Mouse (Mus musculus) cerebellum, postnatal 36 days (tissue): ENCODE measurements at regions not wholly inside any gene's neighbourhood (a gene's known extent, or its start where the extent isn't known, plus 50 kb on each side); places are given as distances from the start of the nearest gene placed in this dataset.

Experiments
- DNase-seq, 2 experiments: peaks; one replicate each; pipeline ENCODE4 v3.0.0; 2021 to 2022; ENCODE audit warnings: mixed read lengths in 2 of 2

GRCm38 (mm10) chr8:118028061-118028850 lies 226.5 kb upstream of the Mphosph6 start:
- DNase-seq = no peak

- DNase-seq = no peak
Observed at GRCm38 (mm10) chr8:118023451-118023850, 221.7 kb upstream of the Mphosph6 start.

DNA sequence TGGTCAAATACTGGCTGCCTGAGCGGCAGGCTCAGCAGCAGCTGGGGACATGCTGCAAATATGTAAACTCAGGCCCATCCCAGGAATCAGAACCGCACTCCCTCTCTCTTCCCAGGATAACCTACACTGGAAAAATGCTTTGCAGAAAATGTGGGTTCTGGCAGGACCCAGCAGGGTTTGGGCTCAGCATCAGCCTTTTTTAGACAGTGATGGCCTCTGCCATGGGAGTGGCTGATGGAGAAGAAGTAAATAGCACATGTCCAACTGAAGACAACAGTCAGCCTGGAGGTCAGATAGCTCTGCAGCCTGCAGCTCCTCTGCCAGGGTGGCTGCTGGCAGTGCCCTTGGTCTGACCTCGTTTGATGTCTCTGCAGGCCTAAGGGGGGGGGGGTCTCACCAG lies 220.2 kb upstream of the Mphosph6 start:
- no peak for DNase-seq

DNA sequence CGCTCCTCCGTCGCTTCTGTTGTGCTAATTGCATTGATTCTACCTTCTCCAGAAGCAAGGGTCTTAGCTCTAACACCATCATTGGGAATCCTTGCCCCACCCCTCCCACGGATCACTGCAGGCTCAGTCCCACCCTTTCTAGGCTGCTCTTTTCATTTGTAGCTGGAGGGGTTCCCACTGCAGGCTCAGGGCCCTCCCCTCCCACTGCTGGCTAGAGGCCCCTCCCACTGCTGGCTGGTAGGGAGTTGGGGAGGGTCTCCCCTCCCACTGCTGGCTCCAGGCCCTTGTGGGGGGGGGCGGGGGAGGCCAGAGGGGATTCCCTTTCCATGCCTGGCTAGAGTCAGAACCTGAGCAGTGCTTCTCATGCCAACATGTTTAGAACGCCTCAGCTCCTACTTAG lies 215.5 kb upstream of the Mphosph6 start:
- no peak for DNase-seq

DNA sequence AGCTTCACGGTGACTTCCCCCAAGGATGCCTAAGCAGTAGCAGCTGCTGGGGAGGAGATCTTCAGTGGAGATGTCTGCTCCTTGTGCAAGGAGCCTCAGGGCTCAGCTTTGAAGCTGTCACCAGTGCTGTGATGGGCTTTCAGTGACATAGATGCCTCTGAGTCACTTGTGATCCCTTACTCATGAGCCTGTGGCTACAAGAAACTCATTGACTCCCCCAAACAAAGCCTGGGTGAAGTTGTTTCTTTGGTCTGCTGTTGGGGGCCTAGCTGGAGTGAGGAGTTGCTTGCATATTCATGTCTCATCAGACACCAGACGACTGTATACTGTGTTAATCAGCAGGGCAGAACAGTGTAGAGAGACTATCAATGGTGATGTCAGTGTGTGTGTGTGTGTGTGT lies 203.4 kb upstream of the Mphosph6 start:
- DNase-seq = no peak

DNA sequence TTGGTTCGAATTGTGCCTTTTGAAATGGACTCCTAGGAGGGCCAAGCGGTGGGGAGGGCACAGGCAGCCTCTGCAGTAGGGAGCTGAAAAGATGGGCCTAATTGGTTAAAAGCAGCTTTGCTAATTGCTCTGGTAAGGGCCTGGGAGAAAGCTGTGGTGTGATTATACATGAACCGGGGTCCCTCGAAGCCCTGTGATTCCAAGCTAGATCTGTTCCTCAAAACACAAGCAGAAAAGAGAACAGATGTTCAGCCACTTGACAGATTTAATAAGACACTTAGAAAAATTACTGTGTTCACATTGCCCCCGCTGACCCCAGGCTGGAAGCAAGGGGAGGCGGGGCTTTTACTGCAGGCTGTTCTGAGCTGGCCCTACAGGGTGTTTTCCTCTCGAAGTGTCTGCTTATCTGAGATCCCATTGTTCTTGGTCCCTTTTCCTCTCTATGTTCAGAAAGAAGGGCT lies 202.7 kb upstream of the Mphosph6 start:
- no peak for DNase-seq

DNA sequence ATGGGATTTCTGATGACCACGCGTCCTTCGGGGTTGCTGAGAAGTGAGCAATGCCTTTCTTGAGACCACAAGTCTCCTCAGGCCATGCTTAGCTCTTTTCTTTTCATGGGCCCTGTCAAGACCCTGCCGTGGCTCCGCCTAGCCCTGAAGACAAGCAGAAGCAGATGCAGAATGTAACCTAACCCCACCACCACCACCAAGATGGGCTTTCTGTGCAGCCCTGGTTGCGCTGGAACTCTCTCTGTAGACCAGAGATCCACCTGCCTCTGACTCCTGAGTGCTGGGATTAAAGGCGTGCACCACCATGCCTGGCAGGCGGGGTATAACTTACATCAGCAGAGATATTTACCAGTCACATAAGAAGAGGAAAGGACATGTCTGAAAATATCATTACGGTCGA lies 199.4 kb upstream of the Mphosph6 start:
- no peak for DNase-seq

DNA sequence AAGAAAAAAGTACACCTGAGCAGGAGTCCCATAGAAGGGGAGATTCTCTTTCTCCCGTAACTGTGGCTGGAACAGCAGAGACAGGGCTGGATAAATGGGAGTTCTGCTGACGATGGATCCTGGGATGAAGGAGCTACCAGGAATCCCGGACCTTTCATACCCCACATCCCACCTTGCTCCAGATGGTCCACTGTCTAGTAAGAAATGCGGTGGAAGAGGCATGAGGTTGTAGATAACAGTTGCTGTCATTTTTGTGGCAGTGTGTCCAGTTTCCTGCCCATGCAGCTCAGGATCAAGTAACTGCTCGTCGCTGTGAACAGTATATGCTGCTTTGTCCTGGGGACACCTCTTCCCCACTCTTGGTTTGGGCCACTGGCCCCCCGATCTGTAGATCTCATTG lies 190.1 kb upstream of the Mphosph6 start:
- no peak for DNase-seq

DNA sequence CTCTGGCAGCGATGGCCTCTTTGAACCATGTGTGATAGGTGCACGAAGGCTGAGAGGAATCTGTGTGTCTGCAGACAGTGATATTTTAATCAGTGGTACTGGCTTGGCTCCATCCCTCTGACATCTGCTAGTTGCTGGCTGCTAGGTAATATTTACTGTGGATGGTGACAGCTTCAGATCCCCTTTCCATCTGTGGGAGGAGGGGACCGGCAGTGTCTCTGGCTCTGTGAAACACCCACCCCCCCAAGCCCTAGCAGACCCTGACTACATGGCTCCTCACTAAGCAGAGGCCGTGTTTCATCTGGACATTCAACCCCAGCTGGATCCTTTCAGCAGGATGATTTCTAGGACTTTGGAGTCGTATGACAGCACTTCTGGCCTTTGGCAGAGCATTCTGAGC lies 187.0 kb upstream of the Mphosph6 start:
- no peak for DNase-seq

GRCm38 (mm10) chr8:117968306-117968705 lies 166.6 kb upstream of the Mphosph6 start:
- DNase-seq = no peak

DNA sequence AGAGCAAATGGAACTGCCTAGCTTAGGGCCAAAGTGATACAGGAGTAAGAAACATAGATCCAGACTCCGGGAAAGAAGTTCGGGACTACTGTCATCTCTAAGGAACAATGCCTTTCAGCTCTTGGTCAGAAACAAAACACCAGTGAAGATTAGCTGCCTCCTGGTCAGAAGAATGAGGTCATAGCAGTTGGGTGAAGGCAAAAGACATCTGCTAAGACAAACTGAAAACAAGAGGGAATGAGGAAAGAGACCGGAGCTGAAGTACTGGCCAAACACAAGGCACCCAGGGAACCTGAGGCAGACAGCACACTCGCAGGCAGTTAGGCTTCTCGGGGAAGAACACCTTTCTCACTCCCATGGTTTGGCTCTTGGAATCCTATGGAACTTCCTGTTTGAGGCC lies 164.8 kb upstream of the Mphosph6 start:
- DNase-seq = no peak

DNA sequence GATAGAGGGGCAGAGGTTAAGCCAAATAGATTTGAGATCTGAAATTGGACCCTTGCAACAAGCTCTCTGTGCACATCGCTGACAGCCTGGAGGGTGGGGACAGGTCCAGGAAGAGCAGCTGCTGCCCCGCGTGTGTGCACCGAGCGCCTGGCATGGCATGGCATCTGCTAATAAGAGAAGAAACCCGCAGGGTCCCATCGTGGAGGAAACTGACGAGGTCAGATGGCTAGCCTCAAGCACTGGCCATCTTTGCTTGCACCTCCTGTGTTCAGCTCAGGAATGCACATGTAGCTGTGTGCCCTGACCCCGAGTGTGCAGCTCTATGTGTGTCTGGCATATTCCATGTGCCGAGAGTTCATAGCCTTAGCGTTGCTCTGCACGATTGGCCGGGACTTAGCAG lies 161.7 kb upstream of the Mphosph6 start:
- peak; percentile 38 to 48 for DNase-seq

DNA sequence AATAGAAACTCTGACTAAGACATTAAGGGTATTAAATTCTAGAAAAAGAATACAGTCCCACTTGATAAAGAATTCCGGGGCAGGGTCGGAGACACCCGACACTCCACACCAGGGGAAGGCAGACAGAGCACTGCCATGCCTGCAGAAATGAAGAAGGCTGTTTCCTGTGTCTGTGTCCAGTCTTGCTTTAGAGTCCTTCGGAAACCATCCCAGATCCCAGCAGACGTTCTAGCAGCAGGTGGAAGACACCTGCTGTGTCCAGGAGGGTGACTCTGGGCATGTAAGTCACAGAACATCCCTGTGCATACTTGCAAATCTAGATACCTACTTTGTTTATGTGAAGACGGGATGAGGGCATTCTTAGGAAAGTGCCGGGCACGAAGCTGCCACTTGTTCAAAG lies 160.9 kb upstream of the Mphosph6 start:
- DNase-seq = peak; percentile 23

GRCm38 (mm10) chr8:117959501-117959900 lies 157.8 kb upstream of the Mphosph6 start:
- DNase-seq = no peak

DNA sequence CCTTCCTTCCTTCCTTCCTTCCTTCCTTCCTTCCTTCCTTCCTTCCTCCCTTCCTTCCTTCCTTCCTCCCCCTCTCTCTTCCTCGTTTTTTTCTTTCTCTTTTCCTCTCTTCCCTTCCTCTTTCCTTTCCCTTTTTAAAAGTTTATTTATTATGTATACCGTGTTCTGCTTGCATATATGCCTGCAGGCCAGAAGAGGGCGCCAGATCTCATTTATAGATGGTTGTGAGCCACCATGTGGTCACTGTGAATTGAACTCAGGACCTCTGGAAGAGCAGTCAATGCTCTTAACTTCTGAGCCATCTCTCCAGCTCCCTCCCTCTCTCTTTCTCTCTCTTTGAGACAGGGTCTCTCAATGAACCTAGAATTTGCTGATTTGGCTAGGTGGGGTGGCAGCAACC lies 157.2 kb upstream of the Mphosph6 start:
- DNase-seq = no peak

- DNase-seq = no peak
Observed at GRCm38 (mm10) chr8:117951656-117952055, 149.9 kb upstream of the Mphosph6 start.

GRCm38 (mm10) chr8:117946540-117946939 lies 144.8 kb upstream of the Mphosph6 start:
- DNase-seq = no peak

GRCm38 (mm10) chr8:117934566-117935094 lies 132.9 kb upstream of the Mphosph6 start:
- DNase-seq = no peak

- peak; percentile 8 to 51 for DNase-seq
Observed at GRCm38 (mm10) chr8:117930687-117931086, 128.9 kb upstream of the Mphosph6 start.

DNA sequence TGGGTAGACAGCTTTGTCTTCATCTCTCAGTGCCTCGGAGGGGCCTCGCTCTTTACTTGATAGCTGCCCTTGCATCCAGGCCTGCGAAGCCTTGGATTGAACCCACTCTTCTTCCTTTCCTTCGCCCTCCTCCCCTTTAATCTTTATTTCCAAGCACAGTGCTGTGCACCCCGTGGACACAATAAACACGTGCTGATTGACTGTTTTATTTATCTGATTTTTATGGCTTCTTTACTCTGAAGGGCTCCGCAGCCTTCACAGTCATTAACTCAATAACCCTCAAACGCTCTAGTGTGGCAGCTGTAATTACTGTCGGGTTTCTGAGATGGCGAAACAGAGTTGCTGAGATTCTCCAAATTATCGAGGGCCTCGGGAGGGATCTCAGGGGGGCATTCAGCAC lies 127.9 kb upstream of the Mphosph6 start:
- no peak for DNase-seq

DNA sequence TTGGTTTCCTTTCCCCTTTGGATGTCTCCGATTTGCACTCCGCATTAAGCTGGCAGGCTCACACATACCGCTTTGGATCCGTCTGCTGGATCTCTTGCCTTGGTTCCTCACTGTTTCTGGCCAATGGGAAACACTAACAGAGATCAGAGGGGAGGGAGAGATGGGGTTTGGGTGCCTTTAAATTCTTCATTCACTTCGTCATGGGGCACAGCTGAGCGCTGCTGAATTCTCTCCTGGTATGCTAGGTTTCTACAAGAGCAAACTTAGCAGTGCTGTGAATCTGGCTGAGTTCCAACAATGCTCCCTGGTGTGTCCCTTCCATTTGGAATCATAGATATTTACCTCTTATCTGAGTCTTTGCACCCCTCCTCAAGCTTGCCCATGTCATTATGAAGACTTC lies 121.6 kb upstream of the Mphosph6 start:
- no peak for DNase-seq

GRCm38 (mm10) chr8:117903052-117903451 lies 101.3 kb upstream of the Mphosph6 start:
- DNase-seq = no peak

- no peak for DNase-seq
Observed at GRCm38 (mm10) chr8:117899892-117900291, 98.1 kb upstream of the Mphosph6 start.

DNA sequence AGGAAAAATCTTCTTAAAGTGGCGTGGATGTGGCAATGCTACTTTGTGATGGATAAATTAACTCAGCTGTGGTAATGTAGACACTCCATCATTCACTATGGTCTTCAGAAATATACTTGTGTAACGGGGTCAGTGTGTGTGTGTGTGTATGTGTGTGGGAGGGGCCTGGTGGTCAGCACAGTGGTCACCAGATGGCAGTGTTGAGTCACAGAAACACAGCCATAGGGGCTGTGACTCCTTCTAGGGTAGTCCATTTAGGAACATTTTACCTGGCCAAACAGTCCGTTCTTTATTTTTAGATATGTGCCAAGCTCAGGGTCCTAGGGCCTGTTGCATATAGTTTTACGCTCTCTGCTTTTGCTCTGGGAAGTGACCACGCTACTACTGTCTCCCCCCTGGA lies 96.3 kb upstream of the Mphosph6 start:
- DNase-seq = no peak

- no peak for DNase-seq
Observed at GRCm38 (mm10) chr8:117894861-117895260, 93.1 kb upstream of the Mphosph6 start.
